Mouse (Mus musculus): ENCODE data around the gene Uchl1. TPM values are rescaled to one million over a fixed set of nuclear protein-coding genes. Genes with fewer than 3 reads are reported as not detected.
A peak's percentile ranks its signal among the peaks of the same experiment; 100 is the strongest.

Uchl1 gene
- total and polyA plus RNA-seq, 2 experiments from 2014 or later, result 1,756 to 1,809 TPM

- ATAC-seq, result peak; percentile 44
- peak overlapping the region; percentile 84 for H3K27ac ChIP-seq (ENCODE audit: low read depth, low read length)
- WGBS, result 1% methylated on average over 18 of the region's 18 CpGs
Measured at GRCm38 (mm10) chr5:66675189-66675890, 551 bp upstream of the Uchl1 start.

GRCm38 (mm10) chr5:66676457-66677117, 696 bp downstream of the Uchl1 start:
- peak overlapping the region; percentile 94 for H3K4me3 ChIP-seq (ENCODE audit: low read depth, low read length)

More at GRCm38 (mm10) chr5:66675189-66675890, 551 bp upstream of the Uchl1 start:
- no peak for TF ChIP-seq CTCF (IDR thresholded peaks at IDR 0.05; ENCODE audit: low read depth)
- Histone ChIP-seq H3K4me3 (ENCODE audit: low read depth, low read length) (peak overlapping the region; percentile 94), H3K4me1 (ENCODE audit: insufficient read depth) (peaks cover 10% of the 10 kb centered on the region; the same call in 1 of the 2 replicates), H3K4me2 (ENCODE audit: low read depth) (peak overlapping the region; percentile 73), H3K9me3 (ENCODE audit: low read length) (no peaks in the 10 kb centered on the region), H3K36me3 (ENCODE audit: insufficient read depth) (peaks cover under 1% of the 10 kb centered on the region), H3K27me3 (ENCODE audit: insufficient read depth, low read length) (no peaks in the 10 kb centered on the region), H3K9ac (peak overlapping the region; percentile 91)
- peak; percentile 79 for DNase-seq

GRCm38 (mm10) chr5:66677411-66678345, 1.8 kb downstream of the Uchl1 start:
- no peak overlapping the region for H3K27ac ChIP-seq (ENCODE audit: low read depth, low read length)
- peak; percentile 65 for TF ChIP-seq CTCF (IDR thresholded peaks at IDR 0.05; ENCODE audit: low read depth)
- DNase-seq, result peak; percentile 55

More at GRCm38 (mm10) chr5:66676457-66677117, 696 bp downstream of the Uchl1 start:
- Histone ChIP-seq H3K27ac (ENCODE audit: low read depth, low read length) (peak overlapping the region; percentile 86), H3K9me3 (ENCODE audit: low read length) (no peaks in the 10 kb centered on the region), H3K27me3 (ENCODE audit: insufficient read depth, low read length) (no peaks in the 10 kb centered on the region), H3K9ac (peak overlapping the region; percentile 91), H3K4me2 (ENCODE audit: low read depth) (peak overlapping the region; percentile 73), H3K36me3 (ENCODE audit: insufficient read depth) (peaks cover 13% of the 10 kb centered on the region), H3K4me1 (ENCODE audit: insufficient read depth) (peaks cover 10% of the 10 kb centered on the region; the same call in 1 of the 2 replicates)
- DNase-seq (peak; percentile 87), ATAC-seq (peak; percentile 83)
- TF ChIP-seq CTCF (IDR thresholded peaks at IDR 0.05; ENCODE audit: low read depth), result no peak
- WGBS, result under 1% methylated on average over 51 of the region's 51 CpGs

GRCm38 (mm10) chr5:66679222-66679621, 3.3 kb downstream of the Uchl1 start:
- no peak for DNase-seq
- no peak for TF ChIP-seq CTCF (IDR thresholded peaks at IDR 0.05; ENCODE audit: low read depth)
- no peak for ATAC-seq
- Histone ChIP-seq H3K36me3 (ENCODE audit: insufficient read depth) (peaks cover 39% of the 10 kb centered on the region), H3K4me2 (ENCODE audit: low read depth) (peak overlapping the region; percentile 73), H3K27me3 (ENCODE audit: insufficient read depth, low read length) (no peaks in the 10 kb centered on the region), H3K4me1 (ENCODE audit: insufficient read depth) (peaks cover 10% of the 10 kb centered on the region; the same call in 1 of the 2 replicates), H3K9ac (0 out of 2 replicates have a peak overlapping the region, but pooled peaks have one; percentile 2), H3K4me3 (ENCODE audit: low read depth, low read length) (peak overlapping the region; percentile 94), H3K9me3 (ENCODE audit: low read length) (no peaks in the 10 kb centered on the region), H3K27ac (ENCODE audit: low read depth, low read length) (no peak overlapping the region)
- WGBS, result 37% methylated on average over 10 of the region's 10 CpGs

More at GRCm38 (mm10) chr5:66677411-66678345, 1.8 kb downstream of the Uchl1 start:
- peak overlapping the region; percentile 73 for H3K4me2 ChIP-seq (ENCODE audit: low read depth)
- peak overlapping the region; percentile 91 for H3K9ac ChIP-seq
- H3K9me3 ChIP-seq (ENCODE audit: low read length), result no peaks in the 10 kb centered on the region
- no peaks in the 10 kb centered on the region for H3K27me3 ChIP-seq (ENCODE audit: insufficient read depth, low read length)
- 52% methylated on average over 21 of the region's 21 CpGs for WGBS
- H3K4me3 ChIP-seq (ENCODE audit: low read depth, low read length), result peak overlapping the region; percentile 94
- H3K36me3 ChIP-seq (ENCODE audit: insufficient read depth), result peaks cover 24% of the 10 kb centered on the region
- H3K4me1 ChIP-seq (ENCODE audit: insufficient read depth), result peaks cover 10% of the 10 kb centered on the region; the same call in 1 of the 2 replicates
- no peak for ATAC-seq

- peaks cover 84% of the 10 kb centered on the region for H3K36me3 ChIP-seq (ENCODE audit: insufficient read depth)
- H3K4me2 ChIP-seq (ENCODE audit: low read depth), result no peak overlapping the region
- H3K27me3 ChIP-seq (ENCODE audit: insufficient read depth, low read length), result no peaks in the 10 kb centered on the region
- H3K4me3 ChIP-seq (ENCODE audit: low read depth, low read length), result no peak overlapping the region
- 76% methylated on average over 2 of the region's 2 CpGs for WGBS
- no peaks in the 10 kb centered on the region for H3K9me3 ChIP-seq (ENCODE audit: low read length)
- no peak overlapping the region for H3K9ac ChIP-seq
- DNase-seq (no peak), ATAC-seq (no peak)
- H3K27ac ChIP-seq (ENCODE audit: low read depth, low read length), result no peak overlapping the region
- no peak for TF ChIP-seq CTCF (IDR thresholded peaks at IDR 0.05; ENCODE audit: low read depth)
- no peaks in the 10 kb centered on the region for H3K4me1 ChIP-seq (ENCODE audit: insufficient read depth)
Measured at GRCm38 (mm10) chr5:66685930-66686329, 10.0 kb downstream of the Uchl1 start.

- peaks cover 75% of the 10 kb centered on the region for H3K36me3 ChIP-seq (ENCODE audit: insufficient read depth)
- WGBS, result 87% methylated on average over 13 of the region's 13 CpGs
- DNase-seq, result no peak
- H3K9ac ChIP-seq, result no peak overlapping the region
- no peak overlapping the region for H3K4me2 ChIP-seq (ENCODE audit: low read depth)
- no peaks in the 10 kb centered on the region for H3K27me3 ChIP-seq (ENCODE audit: insufficient read depth, low read length)
- H3K27ac ChIP-seq (ENCODE audit: low read depth, low read length), result no peak overlapping the region
- H3K4me3 ChIP-seq (ENCODE audit: low read depth, low read length), result no peak overlapping the region
- no peak for ATAC-seq
- no peaks in the 10 kb centered on the region for H3K9me3 ChIP-seq (ENCODE audit: low read length)
- H3K4me1 ChIP-seq (ENCODE audit: insufficient read depth), result no peaks in the 10 kb centered on the region
- TF ChIP-seq CTCF (IDR thresholded peaks at IDR 0.05; ENCODE audit: low read depth), result peak; percentile 28; the same call in 1 of the 2 replicates
Measured at GRCm38 (mm10) chr5:66686863-66687262, 11.0 kb downstream of the Uchl1 start.
